In genomic region chr9:46178595-46178994, GRCm38 (mm10) we compare ENCODE assay signal across 24 mouse cellular contexts. TPM values are rescaled to one million over a fixed set of nuclear protein-coding genes. Genes with fewer than 3 reads are reported as not detected.
A peak's percentile ranks its signal among the peaks of the same experiment; 100 is the strongest.
DNase-seq lines count a peak whose midpoint lies in the region; ATAC-seq and TF ChIP-seq lines count a peak whose summit lies in the region.
"Had no signal": no experiment of that assay in that cellular context is flagged by ENCODE, and none has a peak within 500 bp of the region (broad histone marks: within the 10 kb centered on the region; RNA-seq: fewer than 3 reads in every experiment).

No protein-coding gene starts in this region.

- no peak overlapping the region for H3K4me2 ChIP-seq in liver, embryonic 11.5 days
- H3K4me2 ChIP-seq: heart, embryonic 11.5 days; heart, embryonic 15.5 days; hindbrain, embryonic 13.5 days had no signal

- H3K79me2 ChIP-seq in C2C12 (ENCODE audit: control insufficient read depth, insufficient read depth) = peaks cover 8% of the 10 kb centered on the region

- no peak overlapping the region for H3K27ac ChIP-seq in ES-Bruce4 (ENCODE audit: insufficient read depth, low read length)
- H3K27ac ChIP-seq in liver, embryonic 11.5 days (ENCODE audit: low read depth, low read length) = no peak overlapping the region
- H3K27ac ChIP-seq: embryonic facial prominence, embryonic 10.5 days; heart, adult 2 months; heart, embryonic 15.5 days; hindbrain, embryonic 13.5 days; hindbrain, postnatal 0 days had no signal

- no peak for TF ChIP-seq POLR2A in ES-Bruce4 (IDR thresholded peaks at IDR 0.05; ENCODE audit: insufficient read depth, low read length)

- H3K4me3 ChIP-seq in C2C12 (ENCODE audit: insufficient read depth, poor library complexity, severe bottlenecking) = no peak overlapping the region
- H3K4me3 ChIP-seq in ES-Bruce4 (ENCODE audit: low read depth, low read length) = 0 out of 2 replicates have a peak overlapping the region, but pooled peaks have one; percentile 23
- no peak overlapping the region for H3K4me3 ChIP-seq in liver, embryonic 11.5 days (ENCODE audit: low read depth, low read length)
- H3K4me3 ChIP-seq: embryonic facial prominence, embryonic 10.5 days; heart, adult 2 months; heart, embryonic 15.5 days; hindbrain, embryonic 13.5 days had no signal

- peaks cover 3% of the 10 kb centered on the region for H3K4me1 ChIP-seq in ES-Bruce4 (ENCODE audit: control insufficient read depth, insufficient read depth, low read length)
- H3K4me1 ChIP-seq in liver, embryonic 11.5 days (replicated peaks; ENCODE audit: control insufficient read depth, insufficient read depth, low read length) = peaks cover 17% of the 10 kb centered on the region
- H3K4me1 ChIP-seq: hindbrain, embryonic 13.5 days had no signal

- 90% methylated on average over 9 of the region's 9 CpGs for WGBS in liver, embryonic 11.5 days

- no peak overlapping the region for H3ac ChIP-seq in C2C12 (ENCODE audit: control insufficient read depth, insufficient read length, low read depth)

- no peak for TF ChIP-seq CTCF in C2C12 (IDR thresholded peaks at IDR 0.05; ENCODE audit: control insufficient read depth, insufficient read depth, insufficient read length)
- TF ChIP-seq CTCF in ES-Bruce4 (IDR thresholded peaks at IDR 0.05; ENCODE audit: low read depth, low read length) = no peak

- ATAC-seq in liver, embryonic 11.5 days (replicated peaks; ENCODE audit: low FRiP score) = no peak
- ATAC-seq: activated CD4-positive, CD25-positive, alpha-beta regulatory T cell, adult 4 months; forebrain, embryonic 16.5 days; hindbrain, postnatal 0 days; Patski had no signal

- peak; percentile 34 for DNase-seq in cerebellum, adult 11 months
- no peak for DNase-seq in cerebellum, adult 11-12 months
- peak; percentile 52 to 58 for DNase-seq in cerebellum, postnatal 25 days
- no peak for DNase-seq in thymus, adult 18-20 months
- no peak for DNase-seq in liver, embryonic 11.5 days (ENCODE audit: low spot score)
- DNase-seq: adrenal gland, adult 2 months; adrenal gland, postnatal 36 days; gastrocnemius, postnatal 10 days; heart, adult 2 months; heart, postnatal 14 days; kidney, adult 11 months had no signal

- H3K79me3 ChIP-seq in C2C12 (ENCODE audit: low read depth) = peaks cover 6% of the 10 kb centered on the region

- H3K36me3 ChIP-seq in C2C12 (ENCODE audit: control insufficient read depth, insufficient read depth) (peaks cover 12% of the 10 kb centered on the region), ES-Bruce4 (ENCODE audit: control insufficient read depth, insufficient read depth, low read length, poor library complexity, severe bottlenecking) (no peaks in the 10 kb centered on the region)
- H3K36me3 ChIP-seq in liver, embryonic 11.5 days (ENCODE audit: control insufficient read depth, insufficient read depth, low read length) = 0 out of 2 replicates have a peak, but pooled peaks cover 7% of the 10 kb centered on the region

- H3K9me3 ChIP-seq in ES-Bruce4 (replicated peaks; ENCODE audit: control insufficient read depth, insufficient read depth, low read length, poor library complexity, severe bottlenecking) = no peaks in the 10 kb centered on the region
- H3K9me3 ChIP-seq in liver, embryonic 11.5 days (ENCODE audit: control insufficient read depth, low read length) = no peaks in the 10 kb centered on the region
- H3K9me3 ChIP-seq: embryonic facial prominence, embryonic 10.5 days; heart, embryonic 15.5 days; hindbrain, embryonic 13.5 days had no signal

- H3K9ac ChIP-seq in ES-Bruce4 (ENCODE audit: low read depth, poor library complexity, severe bottlenecking) = no peak overlapping the region
- H3K9ac ChIP-seq in liver, embryonic 11.5 days (ENCODE audit: low read depth, low read length) = no peak overlapping the region
- H3K9ac ChIP-seq: heart, embryonic 15.5 days; hindbrain, embryonic 13.5 days had no signal

- H3K27me3 ChIP-seq in C2C12 (ENCODE audit: control insufficient read depth, insufficient read depth, insufficient read length) (no peaks in the 10 kb centered on the region), ES-Bruce4 (ENCODE audit: control insufficient read depth, insufficient read depth, low read length, poor library complexity, severe bottlenecking) (no peaks in the 10 kb centered on the region)
- H3K27me3 ChIP-seq in liver, embryonic 11.5 days (replicated peaks; ENCODE audit: control insufficient read depth, insufficient read depth, low read length) = no peaks in the 10 kb centered on the region
- H3K27me3 ChIP-seq: heart, embryonic 15.5 days; hindbrain, embryonic 13.5 days; Patski had no signal

- TF ChIP-seq EP300 in ES-Bruce4 (IDR thresholded peaks at IDR 0.05; ENCODE audit: insufficient read depth, low read depth, low read length) = no peak

TF ChIP-seq in C2C12, 6 proteins besides CTCF, POLR2A, EP300 and RAD21:
- TF ChIP-seq FOSL1 (IDR thresholded peaks at IDR 0.05; ENCODE audit: insufficient read depth, low read length, poor library complexity, severe bottlenecking) (no peak), MAX (IDR thresholded peaks at IDR 0.05) (no peak), CEBPB (IDR thresholded peaks at IDR 0.05; ENCODE audit: low read depth) (no peak), MYOG (IDR thresholded peaks at IDR 0.05; ENCODE audit: control insufficient read depth, extremely low read depth, insufficient read length) (no peak), MYOD1 (IDR thresholded peaks at IDR 0.05; ENCODE audit: control insufficient read depth, insufficient read length, low read depth) (peak; percentile 32), USF1 (IDR thresholded peaks at IDR 0.05; ENCODE audit: low read depth) (no peak)

RNA-seq across cellular contexts. Expression of gene Apoa1, which starts 49.8 kb away (rescaled TPM):
- polyA plus RNA-seq in C2C12 (2012; fragmentation: generic; extraction: Trizol) (not detected), ES-Bruce4 (2011; ENCODE audit: insufficient read depth, insufficient read length, low read depth, missing spikeins) (not detected in 2 replicates)
- 1,257 and 1,278 TPM in 2 replicates for polyA plus RNA-seq in liver, embryonic 11.5 days (2014; fragmentation: Nextera tagmentation; extraction: Ambion mirVana)
- polyA plus RNA-seq: activated CD4-positive, CD25-positive, alpha-beta regulatory T cell, adult 4 months; Patski had no signal

RNA-seq across cellular contexts. Expression of gene Apoc3, which starts 56.8 kb away (rescaled TPM):
- polyA plus RNA-seq in C2C12 (2012; fragmentation: generic; extraction: Trizol) (not detected), ES-Bruce4 (2011; ENCODE audit: insufficient read depth, insufficient read length, low read depth, missing spikeins) (not detected in 2 replicates)
- polyA plus RNA-seq in liver, embryonic 11.5 days (2014; fragmentation: Nextera tagmentation; extraction: Ambion mirVana) = 1.4 and 4.2 TPM in 2 replicates
- polyA plus RNA-seq: activated CD4-positive, CD25-positive, alpha-beta regulatory T cell, adult 4 months; brain, embryonic 14.5 days; embryonic facial prominence, embryonic 10.5 days; embryonic facial prominence, embryonic 14.5 days; forebrain, embryonic 16.5 days; heart, embryonic 11.5 days; heart, embryonic 15.5 days; hindbrain, embryonic 13.5 days; hindbrain, postnatal 0 days; kidney, embryonic 14.5 days; Patski had no signal

Comparison
In these comparisons a context has a peak if more than half of its experiments do, and no peak if none do; other contexts are left out.
1. DNase-seq: peak in cerebellum, adult 11 months (single experiment) and cerebellum, postnatal 25 days (2 of 2); none in cerebellum, adult 11-12 months (single experiment), thymus, adult 18-20 months (0 of 2) and liver, embryonic 11.5 days (single experiment).
2. RNA of gene Apoa1, which starts 49.8 kb away (polyA plus RNA-seq): 1,257 to 1,278 TPM in liver, embryonic 11.5 days; not detected in ES-Bruce4 and not detected in C2C12 (single experiment); every median in the first group is over 100 times any median in the second.